Mouse (Mus musculus) kidney, postnatal 14 days (tissue): ENCODE measurements around the gene Ccdc115.

Experiments used
- DNase-seq: peaks from one replicate; pipeline ENCODE4 v3.0.0; 2022; ENCODE audit warnings: mixed read lengths

Ccdc115 gene

GRCm38 (mm10) chr1:34439215-34439960, at the start of gene Ccdc115, which contains the start of gene Imp4:
TSS of gene Ccdc115 (minus strand) at chr1:34439672.
TSS of gene Imp4 (plus strand) at chr1:34439851.
- DNase-seq: peak; percentile 97

- DNase-seq: no peak
These were observed 47.9 kb upstream of the Ccdc115 start for GRCm38 (mm10) chr1:34487383-34487782.

GRCm38 (mm10) chr1:34485461-34486188, 46.2 kb upstream of the Ccdc115 start:
- DNase-seq: peak; percentile 53

GRCm38 (mm10) chr1:34484470-34484869, 45.0 kb upstream of the Ccdc115 start:
- DNase-seq: no peak

- DNase-seq: no peak
These were observed 42.6 kb upstream of the Ccdc115 start for GRCm38 (mm10) chr1:34481920-34482669.

- no peak for DNase-seq
These were observed 41.3 kb upstream of the Ccdc115 start for GRCm38 (mm10) chr1:34480801-34481200.

GRCm38 (mm10) chr1:34478891-34479655, 39.6 kb upstream of the Ccdc115 start:
- DNase-seq: no peak

- peak; percentile 42 for DNase-seq
These were observed 33.2 kb upstream of the Ccdc115 start for GRCm38 (mm10) chr1:34472427-34473300.

GRCm38 (mm10) chr1:34469801-34470200, 30.3 kb upstream of the Ccdc115 start:
- no peak for DNase-seq

GRCm38 (mm10) chr1:34468500-34468899, 29.0 kb upstream of the Ccdc115 start:
- no peak for DNase-seq

- DNase-seq: no peak
These were observed 28.6 kb upstream of the Ccdc115 start for GRCm38 (mm10) chr1:34468051-34468450.

- no peak for DNase-seq
These were observed 26.0 kb upstream of the Ccdc115 start for GRCm38 (mm10) chr1:34465445-34465844.

GRCm38 (mm10) chr1:34464310-34464817, 24.9 kb upstream of the Ccdc115 start:
- no peak for DNase-seq

- DNase-seq: peak; percentile 66
These were observed 23.3 kb upstream of the Ccdc115 start for GRCm38 (mm10) chr1:34462766-34463165.

- peak; percentile 58 for DNase-seq
These were observed 20.6 kb upstream of the Ccdc115 start for GRCm38 (mm10) chr1:34460061-34460441.

GRCm38 (mm10) chr1:34459284-34460060, 20.0 kb upstream of the Ccdc115 start, which contains the start of gene Ptpn18:
TSS of gene Ptpn18 (plus strand) at chr1:34459762.
- DNase-seq: peak; percentile 96

- DNase-seq: no peak
These were observed 19.0 kb upstream of the Ccdc115 start for GRCm38 (mm10) chr1:34458431-34458830.

GRCm38 (mm10) chr1:34443124-34443523, 3.7 kb upstream of the Ccdc115 start:
- DNase-seq: no peak

GRCm38 (mm10) chr1:34439961-34440630, 624 bp upstream of the Ccdc115 start:
- DNase-seq: no peak
